Mouse (Mus musculus) gastrocnemius, postnatal 14 days (tissue): ENCODE measurements around the gene Prkcb. TPM values are rescaled to one million over a fixed set of nuclear protein-coding genes. Genes with fewer than 3 reads are reported as not detected.

ENCODE experiments used
- DNase-seq: peaks from one replicate; pipeline ENCODE4 v3.0.0; 2021; ENCODE audit warnings: mixed read lengths
- intact Hi-C: fragments of 180-260 bp; cut with DNase I; formaldehyde crosslinking; loops from one replicate; pipeline ENCODE4 v1.15.1; 2025; ENCODE audit warnings: low total_unique reads
- total RNA-seq, 2 experiments: library from RNA; stranded (reverse); gene quantifications; 2 replicates each; pipeline ENCODE4 v1.2.3; 2021

Prkcb gene
- total RNA-seq, 2 experiments from 2014 or later = 0.91 to 0.98 TPM

DNA sequence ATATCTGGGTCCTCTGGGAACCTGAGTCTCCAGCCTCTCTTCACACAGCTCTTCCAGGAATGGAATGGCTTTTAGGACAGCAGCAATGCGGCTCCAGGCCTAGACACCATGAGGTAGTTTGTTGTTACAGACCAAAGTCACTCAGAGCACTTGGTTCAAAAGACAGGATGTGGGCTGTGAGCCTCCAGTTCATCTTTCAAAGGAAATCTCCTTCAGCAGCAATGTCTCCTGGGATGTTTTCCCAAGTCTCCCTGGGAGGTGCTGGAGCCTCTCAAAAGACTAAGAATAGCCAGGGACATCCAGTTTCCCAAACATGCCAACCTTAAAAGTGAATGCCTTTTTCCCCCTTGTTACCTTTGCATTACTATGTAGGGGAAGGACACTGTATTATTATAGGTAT, 1.3 kb upstream of the Prkcb start:
- DNase-seq = no peak
- intact Hi-C loops = no loop called here

GRCm38 (mm10) chr7:122289243-122290111, 926 bp downstream of the Prkcb start:
- intact Hi-C loops = no loop called here
- no peak for DNase-seq

GRCm38 (mm10) chr7:122290165-122290564, 1.6 kb downstream of the Prkcb start:
- intact Hi-C loops = no loop called here
- no peak for DNase-seq

DNA sequence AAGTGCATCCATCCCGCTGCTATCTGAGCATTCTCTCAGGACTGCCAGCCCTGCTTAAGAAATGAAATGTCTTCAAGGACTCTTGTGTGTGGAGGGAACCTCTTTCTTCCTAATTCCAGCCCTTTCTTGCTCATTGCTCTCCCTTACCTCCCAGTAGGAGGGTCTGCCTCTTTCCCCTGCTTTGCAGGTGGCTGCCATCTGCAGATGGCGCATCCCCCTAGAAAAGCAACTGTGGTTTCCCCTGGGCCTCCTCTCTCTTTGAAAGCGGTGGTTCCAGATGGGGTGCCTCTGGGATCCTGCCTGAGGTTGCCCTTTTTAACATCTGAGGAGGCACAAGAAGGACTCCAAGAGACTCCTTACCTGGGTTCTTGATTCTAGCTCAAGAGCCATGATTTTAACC, 2.2 kb downstream of the Prkcb start:
- intact Hi-C loops = no loop called here

DNA sequence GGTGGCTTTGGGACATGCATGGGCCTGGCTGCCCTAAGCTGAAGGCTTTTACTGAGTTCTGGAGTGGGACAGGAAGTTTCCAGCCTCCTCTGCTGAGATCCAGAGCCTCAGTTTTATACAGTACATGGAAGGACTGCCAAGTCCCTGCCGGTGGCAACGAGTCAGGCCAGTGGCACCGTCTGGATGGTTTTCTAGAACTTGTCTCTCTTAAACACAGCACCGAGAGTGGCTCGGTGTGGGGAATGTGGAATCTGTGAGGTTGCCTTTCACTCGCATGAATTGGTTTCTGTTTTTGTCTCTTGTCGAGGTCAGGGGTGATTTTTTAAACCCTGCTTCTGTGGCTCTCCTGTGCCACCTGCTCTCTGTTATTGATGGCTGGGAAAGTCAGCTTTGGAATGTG, 3.6 kb downstream of the Prkcb start:
- intact Hi-C loops = no loop called here
- no peak for DNase-seq

More for the DNA sequence above, 2.2 kb downstream of the Prkcb start:
- DNase-seq = no peak

DNA sequence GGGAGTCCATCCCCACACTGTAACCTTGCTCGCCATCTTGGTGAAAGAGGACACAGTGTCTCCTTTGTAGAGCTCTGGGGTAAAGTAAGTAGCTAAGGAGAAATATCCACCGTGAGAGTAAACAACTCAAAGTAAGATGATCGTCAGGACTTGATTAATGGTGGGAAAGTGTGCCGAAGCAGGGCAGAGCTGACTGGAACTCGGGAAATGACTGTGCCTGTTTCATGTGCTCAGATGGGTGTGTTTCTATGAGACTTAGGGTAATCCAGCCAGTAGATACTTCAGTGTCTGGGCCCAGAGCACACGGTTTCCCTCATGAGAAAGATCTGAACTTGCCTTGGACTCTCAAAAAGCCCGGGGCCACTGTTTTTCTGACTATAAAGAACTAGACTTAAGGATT, 5.6 kb downstream of the Prkcb start:
- intact Hi-C loops = no loop called here
- no peak for DNase-seq

DNA sequence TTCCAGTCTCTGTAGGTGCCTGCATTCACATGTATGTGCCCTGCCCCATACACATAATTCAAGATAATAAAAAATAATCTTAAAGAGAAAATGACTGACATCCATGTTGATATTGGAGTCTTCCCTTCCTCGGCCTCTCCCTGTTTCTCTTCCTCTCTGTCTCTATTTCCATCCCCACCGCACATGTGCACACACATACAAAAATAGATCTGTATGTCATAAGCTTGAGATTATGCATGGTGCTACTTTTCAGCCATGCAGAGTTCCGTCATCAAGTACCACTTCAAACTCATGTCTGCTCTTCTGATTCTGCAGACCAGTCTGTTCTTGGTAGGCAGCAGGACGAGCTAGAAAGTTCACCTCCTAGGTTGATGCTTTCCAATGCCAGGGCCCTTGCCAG, 6.8 kb downstream of the Prkcb start:
- intact Hi-C loops = no loop called here
- DNase-seq = no peak

- intact Hi-C loops = no loop called here
- no peak for DNase-seq
These were observed 7.8 kb downstream of the Prkcb start for GRCm38 (mm10) chr7:122296331-122296730.

- no peak for DNase-seq
- intact Hi-C loops = no loop called here
These were observed 8.3 kb downstream of the Prkcb start for GRCm38 (mm10) chr7:122296805-122297204.

- intact Hi-C loops = no loop called here
- DNase-seq = no peak
These were observed 9.1 kb downstream of the Prkcb start for GRCm38 (mm10) chr7:122297627-122298026.

GRCm38 (mm10) chr7:122298715-122299114, 10.2 kb downstream of the Prkcb start:
- intact Hi-C loops = no loop called here

DNA sequence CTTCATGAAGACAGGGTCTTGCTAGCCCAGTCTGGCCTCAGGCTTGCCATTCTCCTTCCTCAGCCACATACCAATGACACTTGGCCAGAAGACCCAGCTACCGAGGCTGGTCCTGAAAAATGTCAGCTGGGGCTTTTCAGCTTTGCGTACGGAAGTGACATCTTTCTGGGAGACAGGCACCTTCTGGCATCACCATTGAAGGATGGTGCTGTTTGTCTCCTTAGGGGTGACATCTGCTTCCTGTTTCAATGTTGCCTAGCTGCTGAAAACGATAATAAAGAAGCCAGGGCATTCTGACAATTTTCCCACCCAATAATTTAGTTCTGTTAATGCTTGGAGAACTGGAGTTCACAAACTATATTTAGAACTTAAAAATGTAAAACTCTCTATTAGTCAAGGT, 12.0 kb downstream of the Prkcb start:
- no peak for DNase-seq
- intact Hi-C loops = no loop called here

More at GRCm38 (mm10) chr7:122298715-122299114, 10.2 kb downstream of the Prkcb start:
- DNase-seq = no peak

GRCm38 (mm10) chr7:122302538-122302937, 14.0 kb downstream of the Prkcb start:
- DNase-seq = no peak
- intact Hi-C loops = no loop called here

DNA sequence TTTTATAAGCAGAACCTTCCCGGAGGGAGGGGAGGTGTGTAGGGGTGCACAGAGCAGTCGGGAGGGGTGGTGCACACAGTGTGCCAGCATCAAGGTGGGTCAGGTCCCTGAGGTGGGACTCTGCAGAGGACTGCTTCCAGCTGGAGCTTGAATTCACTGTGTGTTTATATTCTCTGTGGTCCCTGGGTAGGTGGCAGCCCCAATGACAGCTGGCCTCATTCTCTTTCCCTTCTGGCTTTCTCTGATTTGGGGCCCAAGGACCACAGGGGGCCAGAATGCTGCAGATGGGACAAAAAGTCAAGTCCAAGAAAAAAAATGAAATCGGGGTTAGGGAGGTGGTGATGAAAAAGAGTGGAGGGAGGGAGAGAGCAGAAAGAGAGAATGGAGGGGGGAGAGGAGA, 15.4 kb downstream of the Prkcb start:
- intact Hi-C loops = no loop called here
- no peak for DNase-seq

- intact Hi-C loops = no loop called here
- DNase-seq = no peak
These were observed 16.0 kb downstream of the Prkcb start for GRCm38 (mm10) chr7:122304521-122304920.

GRCm38 (mm10) chr7:122307241-122307640, 18.7 kb downstream of the Prkcb start:
- no peak for DNase-seq
- intact Hi-C loops = no loop called here

GRCm38 (mm10) chr7:122308661-122309060, 20.1 kb downstream of the Prkcb start:
- no peak for DNase-seq
- intact Hi-C loops = no loop called here

GRCm38 (mm10) chr7:122309909-122310725, 21.6 kb downstream of the Prkcb start:
- intact Hi-C loops = no loop called here
- DNase-seq = no peak

DNA sequence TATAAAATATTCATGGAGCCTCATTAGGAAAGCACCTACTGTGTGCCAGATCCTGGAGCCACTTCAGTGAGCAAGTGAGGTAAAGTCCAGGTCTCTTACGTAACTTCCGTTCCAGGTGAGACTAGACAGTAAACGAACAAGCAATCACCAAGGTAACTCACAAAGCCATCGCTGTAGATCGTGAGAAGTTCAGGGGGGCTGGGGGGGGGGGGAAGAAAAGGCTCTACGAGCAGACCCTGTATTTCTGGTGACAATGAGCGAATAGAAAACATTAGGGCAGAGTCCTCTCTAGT, 22.1 kb downstream of the Prkcb start:
- intact Hi-C loops = no loop called here
- no peak for DNase-seq

DNA sequence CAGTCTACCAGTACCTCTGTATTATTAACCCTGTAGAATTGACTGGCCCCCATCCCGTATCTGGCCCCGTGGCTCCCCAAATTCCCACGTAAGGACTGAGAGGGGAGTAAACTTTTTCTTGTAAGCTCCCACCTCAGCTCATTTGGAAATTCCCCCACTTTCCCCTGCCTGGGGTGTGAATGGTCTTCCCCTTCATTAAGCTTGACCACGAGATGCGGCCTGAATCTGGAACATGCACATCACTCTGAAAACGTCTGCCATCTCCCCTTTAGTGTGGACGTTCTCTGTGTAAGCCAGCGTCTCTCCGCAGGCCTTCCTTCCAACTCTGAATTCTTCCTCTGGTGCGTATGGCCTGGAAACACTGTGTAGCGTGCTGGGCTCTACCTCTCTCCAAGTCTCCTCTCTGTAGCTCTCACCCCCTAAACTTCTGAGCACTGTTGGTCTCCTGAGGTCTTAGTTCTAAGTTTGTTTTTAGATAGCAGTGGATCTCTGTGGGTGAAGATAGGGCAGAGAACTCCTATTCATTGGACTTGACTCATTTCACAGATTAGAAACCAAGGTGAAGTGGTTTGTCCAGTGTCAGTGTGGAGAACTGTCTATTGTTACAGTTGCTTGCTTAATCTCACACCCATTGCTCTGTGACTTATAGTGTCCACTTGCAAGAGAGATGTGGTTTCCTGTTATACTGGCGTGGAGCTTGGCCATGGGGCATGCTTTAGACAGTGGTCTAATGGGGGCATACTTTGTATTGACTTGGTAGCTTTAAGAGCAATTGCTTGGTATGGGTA, 25.3 kb downstream of the Prkcb start:
- intact Hi-C loops = no loop called here
- no peak for DNase-seq
